Mouse (Mus musculus) small intestine, adult 2 months (tissue): ENCODE data around the gene Psme1. TPM values are rescaled to one million over a fixed set of nuclear protein-coding genes. Genes with fewer than 3 reads are reported as not detected.

Experiments
- H3K27ac ChIP-seq: fragments of 200-500 bp; 2 replicates; pipeline ENCODE4 v1.5.1; 2012; ENCODE audit warnings: low read depth, low read length, control low read depth, inconsistent platforms; ENCODE audit not compliant: insufficient read depth
- H3K27me3 ChIP-seq: fragments of 200-500 bp; 2 replicates; pipeline ENCODE4 v1.6.1; 2012; ENCODE audit warnings: mild to moderate bottlenecking, moderate library complexity, low read length, inconsistent platforms; ENCODE audit not compliant: control insufficient read depth, insufficient read depth
- H3K36me3 ChIP-seq: fragments of 200-500 bp; 2 replicates; pipeline ENCODE4 v1.6.1; 2012; ENCODE audit warnings: mild to moderate bottlenecking, low read length, control low read depth, inconsistent platforms; ENCODE audit not compliant: control insufficient read depth, insufficient read depth
- H3K4me1 ChIP-seq: fragments of 200-500 bp; 2 replicates; pipeline ENCODE4 v1.6.1; 2012; ENCODE audit warnings: low read length, inconsistent platforms, mixed read lengths; ENCODE audit not compliant: control insufficient read depth, insufficient read depth, insufficient read length
- H3K4me3 ChIP-seq: fragments of 200-500 bp; 2 replicates; pipeline ENCODE4 v1.5.1; 2012; ENCODE audit warnings: low read depth, mild to moderate bottlenecking, control low read depth, inconsistent platforms, low read length, moderate library complexity
- CTCF ChIP-seq: fragments of 200-500 bp; IDR thresholded peaks from 2 replicates; pipeline ENCODE4 v1.5.1; 2012; ENCODE audit warnings: low read depth, mild to moderate bottlenecking, control low read depth, inconsistent platforms, low read length, moderate library complexity, mixed read lengths; ENCODE audit not compliant: insufficient replicate concordance, insufficient read length; ENCODE audit errors: extremely low read depth
- POLR2A ChIP-seq: fragments of 200-500 bp; IDR thresholded peaks from 2 replicates; pipeline ENCODE4 v1.6.1; 2012; ENCODE audit warnings: low read depth, mild to moderate bottlenecking, control low read depth, inconsistent platforms, low read length, moderate library complexity
- WGBS: fragments of 180-500 bp; shearing (Covaris S2); methylation state at CpG from one replicate; pipeline ENCODE4 v1.1.7; 2018; 5-methylcytosine and 5-hydroxymethylcytosine counted together
- polyA plus RNA-seq: library from polyadenylated mRNA; depleted of rRNA; stranded (reverse); fragments of >200 nt; gene quantifications from 2 replicates; pipeline ENCODE4 v1.2.3, GENCODE M21; 2012; rRNA removed

Psme1 gene
- 71.4 and 167 TPM in 2 replicates for polyA plus RNA-seq

GRCm38 (mm10) chr14:55577871-55578667 is at the start of gene Psme1:
TSS of gene Psme1 (plus strand) at chr14:55578123.
- peak within 1 kb of the TSS; percentile 80 for H3K27ac ChIP-seq
- WGBS = under 1% methylated on average over 32 of the region's 32 CpGs
- TF ChIP-seq POLR2A = peak; percentile 60; the same call in 1 of the 2 replicates
- no peak for TF ChIP-seq CTCF
- H3K4me3 ChIP-seq = peak within 1 kb of the TSS; percentile 92
- no peaks in the 10 kb centered on the region for H3K27me3 ChIP-seq
- H3K36me3 ChIP-seq = peaks cover 27% of the 10 kb centered on the region
- H3K4me1 ChIP-seq = no peaks in the 10 kb centered on the region

- H3K36me3 ChIP-seq = no peaks in the 10 kb centered on the region
- H3K4me1 ChIP-seq = peaks cover 4% of the 10 kb centered on the region; the same call in 1 of the 2 replicates
- H3K27ac ChIP-seq = no peak overlapping the region
- 52% methylated on average over 6 of the region's 6 CpGs for WGBS
- H3K27me3 ChIP-seq = no peaks in the 10 kb centered on the region
- peak; percentile 76; the same call in 1 of the 2 replicates for TF ChIP-seq CTCF
- TF ChIP-seq POLR2A = no peak
- H3K4me3 ChIP-seq = no peak overlapping the region
Measured at GRCm38 (mm10) chr14:55536116-55536745, 41.7 kb upstream of the Psme1 start.

GRCm38 (mm10) chr14:55540067-55540786 is 37.7 kb upstream of the Psme1 start, which contains the start of gene Pck2:
TSS of gene Pck2 (plus strand) at chr14:55540266.
- no peaks in the 10 kb centered on the region for H3K27me3 ChIP-seq
- peak within 1 kb of the TSS; percentile 82 for H3K27ac ChIP-seq
- peaks cover 4% of the 10 kb centered on the region; the same call in 1 of the 2 replicates for H3K4me1 ChIP-seq
- peaks cover 5% of the 10 kb centered on the region; the same call in 1 of the 2 replicates for H3K36me3 ChIP-seq
- TF ChIP-seq POLR2A = peak; percentile 59; the same call in 1 of the 2 replicates
- no peak for TF ChIP-seq CTCF
- WGBS = under 1% methylated on average over 32 of the region's 32 CpGs
- peak within 1 kb of the TSS; percentile 88 for H3K4me3 ChIP-seq

GRCm38 (mm10) chr14:55540787-55541321 is 37.1 kb upstream of the Psme1 start:
- H3K27ac ChIP-seq = peak overlapping the region; percentile 82
- TF ChIP-seq POLR2A (no peak), CTCF (no peak)
- H3K4me1 ChIP-seq = peaks cover 4% of the 10 kb centered on the region; the same call in 1 of the 2 replicates
- H3K36me3 ChIP-seq = peaks cover 8% of the 10 kb centered on the region
- no peaks in the 10 kb centered on the region for H3K27me3 ChIP-seq
- 4% methylated on average over 10 of the region's 10 CpGs for WGBS
- H3K4me3 ChIP-seq = peak overlapping the region; percentile 88

- TF ChIP-seq POLR2A (no peak), CTCF (no peak)
- Histone ChIP-seq H3K27ac (no peak overlapping the region), H3K36me3 (peaks cover 14% of the 10 kb centered on the region), H3K4me3 (no peak overlapping the region), H3K4me1 (peaks cover 4% of the 10 kb centered on the region; the same call in 1 of the 2 replicates), H3K27me3 (no peaks in the 10 kb centered on the region)
- 98% methylated on average over 12 of the region's 12 CpGs for WGBS
Measured at GRCm38 (mm10) chr14:55542268-55542667, 35.7 kb upstream of the Psme1 start.

GRCm38 (mm10) chr14:55544334-55544733 is 33.6 kb upstream of the Psme1 start:
- WGBS = 77% methylated on average over 9 of the region's 9 CpGs
- Histone ChIP-seq H3K36me3 (peaks cover 30% of the 10 kb centered on the region), H3K27me3 (no peaks in the 10 kb centered on the region), H3K4me3 (no peak overlapping the region), H3K27ac (no peak overlapping the region), H3K4me1 (peaks cover 4% of the 10 kb centered on the region; the same call in 1 of the 2 replicates)
- TF ChIP-seq CTCF = no peak
- TF ChIP-seq POLR2A = no peak

GRCm38 (mm10) chr14:55550191-55550590 is 27.7 kb upstream of the Psme1 start:
- H3K4me1 ChIP-seq = peaks cover 4% of the 10 kb centered on the region; the same call in 1 of the 2 replicates
- H3K27me3 ChIP-seq = no peaks in the 10 kb centered on the region
- no peak for TF ChIP-seq POLR2A
- TF ChIP-seq CTCF = no peak
- H3K27ac ChIP-seq = no peak overlapping the region
- H3K36me3 ChIP-seq = peaks cover 27% of the 10 kb centered on the region
- 79% methylated on average over 6 of the region's 6 CpGs for WGBS
- no peak overlapping the region for H3K4me3 ChIP-seq
